Mouse (Mus musculus) 3134 (cell line): Measurements from ENCODE around the gene Inip.
"Not testable (repeated sequence)": the region's sequence is repeated elsewhere in the genome, so short reads cannot be mapped to it uniquely, and the experiment has no call there.

Source experiments
- DNase-seq: peaks from one replicate; pipeline ENCODE4 v3.0.0-alpha.2; 2011; ENCODE audit warnings: low spot score; ENCODE audit not compliant: insufficient read length; ENCODE audit errors: extremely low read depth

Inip gene

DNA sequence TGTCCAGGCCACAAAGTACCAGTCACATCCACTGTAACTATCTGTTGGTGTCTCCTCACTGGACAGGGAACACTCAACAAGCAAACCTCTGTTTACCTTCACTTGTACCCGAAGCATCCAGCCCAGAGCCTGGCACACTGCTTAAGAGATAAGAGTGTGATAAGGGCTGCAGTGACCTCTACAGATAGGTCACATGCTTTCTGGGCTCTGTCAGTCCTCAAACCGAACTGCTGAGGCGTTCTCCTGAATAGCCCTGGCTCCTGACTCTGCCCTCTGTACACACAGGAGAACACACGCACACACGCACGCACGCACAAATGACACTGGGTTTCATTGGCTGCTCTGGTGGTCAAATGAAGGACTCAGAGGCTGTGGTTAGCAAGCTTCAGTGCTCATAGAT is 12.7 kb upstream of the Inip start:
- no peak for DNase-seq

- DNase-seq = no peak
Observed at GRCm38 (mm10) chr4:59808396-59808795, 7.0 kb upstream of the Inip start.

GRCm38 (mm10) chr4:59807521-59807920 is 6.1 kb upstream of the Inip start:
- no peak for DNase-seq

DNA sequence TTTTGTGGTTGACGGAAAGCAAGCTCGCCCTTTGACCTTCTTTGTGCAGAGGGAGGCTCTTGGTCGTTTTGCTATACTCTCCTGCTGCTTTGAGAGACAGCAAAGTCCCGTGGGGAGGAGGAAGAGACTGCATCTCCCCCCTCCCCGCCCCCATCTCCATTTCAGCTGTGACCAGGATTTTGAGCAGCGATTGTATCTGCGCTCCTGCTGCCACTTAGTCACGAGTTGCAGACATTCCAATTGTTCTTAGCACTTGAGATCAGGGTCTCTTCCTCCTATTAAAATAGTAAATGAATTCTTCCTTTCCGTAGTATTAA is 5.4 kb upstream of the Inip start:
- peak; percentile 38 for DNase-seq

DNA sequence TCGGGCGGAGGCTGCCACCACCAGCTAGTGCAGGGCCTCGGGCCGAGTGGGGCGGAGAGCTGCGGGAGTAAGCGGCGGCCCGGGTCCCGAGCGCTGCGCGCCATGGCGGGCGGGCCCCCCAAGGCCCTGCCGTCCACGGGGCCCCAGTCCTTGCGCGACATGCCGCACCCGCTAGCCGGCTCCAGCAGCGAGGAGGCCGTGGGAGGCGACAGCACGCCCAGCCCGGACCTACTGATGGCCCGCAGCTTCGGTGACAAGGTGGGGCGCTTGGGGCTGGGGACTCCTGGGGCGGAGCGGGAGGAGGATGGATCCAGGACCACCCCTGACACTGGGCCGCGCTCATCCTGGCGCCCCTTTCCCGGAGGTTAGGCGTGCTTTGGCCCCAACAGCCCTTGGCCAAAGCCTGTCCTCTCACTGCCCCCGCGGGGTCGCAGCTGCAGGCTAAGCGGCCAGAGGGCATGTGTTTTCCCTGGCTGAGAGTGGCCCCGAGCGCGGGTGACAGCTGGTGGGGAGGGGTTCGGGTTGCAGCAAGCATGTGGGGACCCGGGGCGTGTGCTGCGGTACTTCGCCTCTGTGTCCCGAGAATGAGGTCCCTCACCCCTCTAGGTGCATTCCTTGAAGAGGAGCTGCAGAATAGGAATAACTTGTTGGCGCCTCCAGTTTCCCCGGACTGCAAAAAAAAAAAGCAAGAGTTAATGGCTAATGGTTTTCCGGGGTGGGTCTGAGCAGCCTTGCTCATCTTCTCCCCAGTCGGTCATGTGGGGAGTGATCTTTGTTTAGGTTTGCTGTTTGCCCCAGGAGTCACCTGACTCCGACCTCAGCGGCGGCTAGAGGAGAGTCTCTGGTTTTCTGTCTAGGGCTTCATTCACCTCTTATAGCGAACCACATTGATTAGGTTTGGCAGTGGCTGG is 4.8 kb upstream of the Inip start:
- peak; percentile 64 for DNase-seq

GRCm38 (mm10) chr4:59805181-59805967 is 4.0 kb upstream of the Inip start, which contains the start of gene Snx30:
TSS of gene Snx30 (plus strand) at chr4:59805840.
- peak; percentile 88 for DNase-seq

- no peak for DNase-seq
Observed at GRCm38 (mm10) chr4:59804754-59805153, 3.4 kb upstream of the Inip start.

- DNase-seq = no peak
Observed at GRCm38 (mm10) chr4:59803358-59803757, 2.0 kb upstream of the Inip start.

DNA sequence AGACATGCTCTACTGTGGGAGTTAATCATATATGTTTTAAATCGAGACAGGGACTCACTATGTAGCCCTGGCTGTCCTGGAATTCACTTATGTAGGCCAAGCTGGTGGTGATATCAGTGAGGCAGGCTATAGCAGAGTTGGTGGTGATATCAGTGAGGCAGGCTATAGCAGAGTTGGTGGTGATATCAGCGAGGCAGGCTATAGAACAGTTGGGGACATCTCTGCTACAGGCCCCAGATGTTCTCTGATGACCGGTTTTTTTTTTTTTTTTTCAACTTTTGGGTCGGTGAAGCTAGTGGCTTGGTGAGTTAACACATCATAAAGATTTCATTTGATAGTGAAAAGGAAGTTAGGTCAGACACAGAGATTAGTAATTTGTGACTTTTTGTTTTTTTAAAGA is 1.4 kb upstream of the Inip start:
- DNase-seq = no peak

DNA sequence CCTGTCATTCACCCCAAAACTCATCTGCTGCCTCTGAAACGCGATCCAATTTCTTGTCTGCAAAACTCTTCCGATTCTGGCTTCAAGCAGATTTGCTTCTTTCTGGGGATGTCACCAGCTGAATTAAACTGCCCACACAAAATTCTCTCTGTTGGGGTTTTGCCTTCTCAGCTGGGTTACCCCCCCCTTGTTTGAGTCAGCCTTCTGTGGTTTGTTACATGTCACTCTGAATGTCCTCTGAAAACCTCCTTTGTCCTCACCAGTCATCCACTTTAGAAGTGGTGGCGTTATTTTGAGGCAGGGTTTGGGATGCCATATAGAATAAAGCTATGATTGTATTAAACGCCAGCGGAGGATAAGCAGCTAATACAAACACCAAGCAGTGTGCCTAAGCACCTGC is 718 bp upstream of the Inip start:
- peak; percentile 53 for DNase-seq

DNA sequence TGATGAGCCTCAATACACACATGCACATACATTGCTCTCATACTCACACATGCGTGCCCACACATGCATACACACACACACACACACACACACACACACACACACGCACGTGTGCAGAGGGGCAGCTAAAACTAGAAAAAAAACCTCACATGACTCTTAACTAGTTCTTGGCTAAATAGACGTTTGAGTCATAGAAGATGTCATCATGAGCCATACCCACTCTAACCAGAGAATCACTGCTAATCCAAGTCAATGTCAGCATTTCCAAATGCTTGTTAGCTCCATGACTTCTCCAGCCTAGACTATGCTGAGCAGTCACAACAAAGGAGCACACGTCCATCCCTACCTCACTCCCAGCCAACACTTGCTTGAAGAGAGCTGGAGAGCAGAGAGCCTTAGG is 1.2 kb downstream of the Inip start:
- peak; percentile 48 for DNase-seq

DNA sequence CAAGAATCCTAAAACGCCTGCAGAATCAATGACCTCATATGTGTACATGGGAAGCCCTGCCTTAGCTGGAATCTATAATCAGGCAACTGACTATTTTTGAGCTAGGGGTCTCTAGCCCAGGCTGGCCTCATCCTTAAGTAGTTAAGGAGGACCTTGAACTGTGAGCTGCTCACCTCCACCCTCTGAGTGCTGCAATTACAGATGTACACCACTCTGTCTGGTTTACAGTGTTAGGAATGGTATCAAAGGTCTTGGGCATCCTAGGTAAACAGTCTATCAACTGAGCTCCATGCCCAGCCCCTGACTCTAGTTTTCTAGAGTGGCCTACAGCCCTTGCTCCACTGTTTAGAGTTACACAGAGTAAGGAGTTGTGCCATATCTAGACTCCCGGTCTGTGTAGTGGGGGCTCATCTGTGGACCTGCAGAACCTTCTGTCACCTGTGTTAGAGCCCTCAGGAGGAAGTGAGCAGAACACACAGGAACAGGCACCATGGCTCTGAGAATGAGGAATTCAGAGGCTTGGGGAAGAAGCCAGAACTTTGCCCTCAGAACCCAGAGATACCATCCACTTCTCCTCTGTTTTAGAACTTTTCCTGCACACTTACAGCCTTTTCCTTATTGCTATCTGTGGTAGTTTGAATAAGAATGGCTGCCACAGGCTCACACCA is 5.5 kb downstream of the Inip start:
- no peak for DNase-seq

DNA sequence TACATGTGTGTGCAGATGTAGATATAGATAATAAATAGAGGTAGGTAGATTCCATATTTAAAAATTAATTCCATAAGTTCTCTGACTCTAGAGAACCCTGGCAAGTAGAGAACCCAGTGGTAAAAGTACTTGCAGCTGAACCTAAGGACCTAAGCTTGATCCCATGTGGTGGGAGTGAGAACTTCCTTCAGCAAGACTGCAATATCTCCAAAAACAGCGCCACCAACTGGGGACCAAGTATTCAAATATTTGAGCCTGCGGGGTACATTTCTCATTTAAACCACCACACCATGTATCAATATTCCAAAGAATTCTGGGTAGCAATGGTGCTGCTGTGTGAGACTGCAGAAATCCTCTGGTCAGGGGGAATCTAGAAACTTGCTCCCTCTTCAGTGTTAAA is 7.3 kb downstream of the Inip start:
- DNase-seq = no peak

- not testable (repeated sequence) for DNase-seq
Observed at GRCm38 (mm10) chr4:59793626-59794025, 7.8 kb downstream of the Inip start.

DNA sequence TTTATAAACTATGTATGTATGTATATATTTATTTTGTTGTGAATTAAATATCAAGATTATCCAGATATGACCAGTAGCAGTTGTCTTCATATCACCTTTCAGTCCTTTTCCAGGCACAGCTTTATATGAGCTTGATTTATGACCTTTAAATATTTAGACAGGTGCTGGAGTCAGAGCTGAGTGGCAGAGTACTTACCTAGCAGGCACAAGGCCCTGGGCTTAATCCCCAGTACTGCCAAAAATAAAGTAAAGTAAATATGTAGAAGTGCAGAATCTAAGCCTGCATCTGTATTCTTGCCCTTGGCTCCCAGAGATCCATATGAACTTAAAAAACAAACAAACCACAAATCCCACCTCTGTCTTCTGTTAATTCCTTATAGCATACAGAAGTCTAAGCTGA is 12.4 kb downstream of the Inip start:
- no peak for DNase-seq

GRCm38 (mm10) chr4:59787126-59787525 is 14.3 kb downstream of the Inip start:
- no peak for DNase-seq

DNA sequence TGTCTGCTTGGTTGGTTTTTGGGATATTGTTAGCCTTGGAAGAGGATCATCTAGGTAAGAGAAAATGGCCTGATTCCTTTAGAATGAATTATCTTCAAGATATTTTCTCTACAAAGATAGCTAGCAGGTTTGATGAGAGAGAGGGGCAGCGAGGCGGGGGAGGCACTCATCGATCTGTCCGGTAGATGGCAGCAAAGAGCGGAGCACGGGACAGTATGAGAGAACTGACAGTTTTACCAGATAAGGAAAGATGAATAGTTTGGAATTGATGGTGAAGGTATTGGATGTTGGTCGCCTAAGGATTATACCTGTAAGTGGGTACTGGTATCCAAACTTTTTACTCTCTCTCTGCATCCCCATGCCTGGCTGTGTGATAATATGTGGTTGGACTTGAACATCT is 14.7 kb downstream of the Inip start:
- peak; percentile 41 for DNase-seq

GRCm38 (mm10) chr4:59785412-59785811 is 16.0 kb downstream of the Inip start:
- no peak for DNase-seq

GRCm38 (mm10) chr4:59783685-59784279 is 17.6 kb downstream of the Inip start:
- DNase-seq = peak; percentile 96

DNA sequence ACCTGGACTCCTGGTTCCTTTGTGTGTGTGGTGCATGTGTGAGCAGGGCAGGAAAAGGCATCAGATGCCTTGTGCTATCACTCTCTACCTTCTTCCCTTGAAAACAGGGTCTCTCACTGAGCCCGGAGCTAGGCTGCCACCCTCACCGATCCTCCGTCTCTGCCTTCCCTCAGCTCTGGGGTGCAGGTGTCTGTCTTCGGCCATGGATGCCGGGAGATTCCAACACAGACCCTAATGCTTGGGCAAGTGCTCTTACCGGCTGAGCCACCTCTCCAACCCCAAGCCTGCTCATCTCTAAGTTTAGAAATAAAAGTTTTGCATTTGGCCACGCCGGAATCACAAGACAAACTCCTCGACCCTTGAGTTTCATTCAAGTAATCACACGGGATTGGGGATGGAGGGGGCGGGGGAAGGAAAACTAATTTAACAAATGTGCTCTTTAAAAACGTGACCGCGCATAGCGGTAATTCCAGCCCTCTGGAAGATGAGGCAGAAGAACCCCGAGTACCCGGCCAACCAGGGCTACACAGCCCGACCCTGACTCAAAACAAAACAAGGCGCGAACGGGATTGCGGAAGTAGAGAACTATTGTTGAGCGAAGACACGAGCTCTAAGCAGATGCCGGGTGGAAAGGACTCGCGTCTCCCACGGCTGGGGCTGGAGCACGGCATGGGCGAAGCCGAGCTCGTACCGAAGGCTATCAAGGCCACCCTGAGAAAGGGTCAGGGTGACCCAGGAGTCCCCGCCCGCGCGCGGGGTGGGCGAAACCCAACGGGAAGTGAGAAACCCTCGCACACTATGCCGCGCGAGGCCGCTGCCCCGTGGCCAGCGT is 18.3 kb downstream of the Inip start:
- peak; percentile 53 for DNase-seq
